Mouse (Mus musculus) ES-Bruce4 (cell line): ENCODE results near the gene Gm11168. TPM values are rescaled to one million over a fixed set of nuclear protein-coding genes. Genes with fewer than 3 reads are reported as not detected.
"Not testable (repeated sequence)": the region's sequence is repeated elsewhere in the genome, so short reads cannot be mapped to it uniquely, and the experiment has no call there.

Experiments used
- H3K27ac ChIP-seq: 2 replicates; pipeline ENCODE4 v1.5.1; 2012; ENCODE audit warnings: low read length, inconsistent platforms; ENCODE audit not compliant: insufficient read depth
- H3K27me3 ChIP-seq: 2 replicates; pipeline ENCODE4 v1.6.1; 2012; ENCODE audit warnings: mild to moderate bottlenecking, low read length, inconsistent platforms; ENCODE audit not compliant: control insufficient read depth, poor library complexity, insufficient read depth, severe bottlenecking
- H3K36me3 ChIP-seq: 2 replicates; pipeline ENCODE4 v1.6.1; 2012; ENCODE audit warnings: inconsistent platforms, mild to moderate bottlenecking, low read length, moderate library complexity; ENCODE audit not compliant: control insufficient read depth, poor library complexity, insufficient read depth, severe bottlenecking
- H3K4me1 ChIP-seq: one replicate; pipeline ENCODE4 v1.8.1; 2011; ENCODE audit warnings: low read length; ENCODE audit not compliant: control insufficient read depth, insufficient read depth
- H3K4me3 ChIP-seq: 2 replicates; pipeline ENCODE4 v1.5.1; 2011; ENCODE audit warnings: low read depth, mild to moderate bottlenecking, low read length
- H3K9ac ChIP-seq: 2 replicates; pipeline ENCODE4 v1.6.1; 2012; ENCODE audit warnings: low read depth, mild to moderate bottlenecking, inconsistent platforms; ENCODE audit not compliant: poor library complexity, severe bottlenecking
- H3K9me3 ChIP-seq: replicated peaks from 2 replicates; pipeline ENCODE4 v1.6.1; 2012; ENCODE audit warnings: mild to moderate bottlenecking, low read length, inconsistent platforms; ENCODE audit not compliant: control insufficient read depth, poor library complexity, insufficient read depth, severe bottlenecking
- EP300 ChIP-seq: IDR thresholded peaks from 2 replicates; pipeline ENCODE4 v1.6.1; 2011; ENCODE audit warnings: low read depth, low read length; ENCODE audit not compliant: insufficient read depth
- polyA plus RNA-seq: library from polyadenylated mRNA; stranded (reverse); fragments of >200 nt; gene quantifications from 2 replicates; pipeline ENCODE4 v1.2.4, GENCODE M21; 2011; ENCODE audit warnings: low read depth; ENCODE audit not compliant: missing spikeins, insufficient read depth, insufficient read length

The Gm11168 gene
- 7.8 and 8.3 TPM in 2 replicates for polyA plus RNA-seq

DNA sequence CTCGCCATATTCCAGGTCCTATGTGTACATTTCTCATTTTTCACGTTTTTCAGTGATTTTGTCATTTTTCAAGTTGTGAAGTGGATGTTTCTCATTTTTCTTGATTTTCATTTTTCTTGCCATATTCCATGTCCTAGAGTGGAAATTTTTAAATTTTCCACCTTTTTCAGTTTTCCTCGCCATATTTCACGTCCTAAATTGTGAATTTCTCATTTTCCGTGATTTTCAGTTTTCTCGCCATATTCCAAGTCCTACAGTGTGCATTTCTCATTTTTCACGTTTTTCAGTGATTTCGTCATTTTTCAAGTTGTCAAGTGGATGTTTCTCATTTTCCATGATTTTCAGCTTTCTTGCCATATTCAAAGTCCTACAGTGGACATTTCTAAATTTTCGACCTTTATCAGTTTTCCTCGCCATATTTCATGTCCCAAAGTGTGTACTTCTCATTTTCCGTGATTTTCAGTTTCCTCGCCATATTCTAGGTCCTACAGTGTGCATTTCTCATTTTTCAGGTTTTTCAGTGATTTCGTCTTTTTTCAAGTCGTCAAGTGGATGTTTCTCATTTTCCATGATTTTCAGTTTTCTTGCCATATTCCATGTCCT lies at the start of gene Gm11168:
Gene Gm11168, plus strand, starts transcription at position 553 of the 603 bp plus-strand sequence.
- H3K27ac ChIP-seq, H3K9ac ChIP-seq, H3K27me3 ChIP-seq, H3K4me3 ChIP-seq, H3K36me3 ChIP-seq, H3K4me1 ChIP-seq: not testable (repeated sequence)
- H3K9me3 ChIP-seq: peaks cover 12% of the 10 kb centered on the region

- not testable (repeated sequence) for H3K4me1 ChIP-seq, H3K4me3 ChIP-seq, H3K27ac ChIP-seq, H3K27me3 ChIP-seq, H3K9ac ChIP-seq, H3K36me3 ChIP-seq, H3K9me3 ChIP-seq
These were observed 2.6 kb upstream of the Gm11168 start, which contains the start of gene Gm10722 for GRCm38 (mm10) chr9:3000445-3000972. Gene Gm10722, plus strand, starts transcription at chr9:3000922.

- not testable (repeated sequence) for H3K9ac ChIP-seq, H3K36me3 ChIP-seq, H3K27me3 ChIP-seq, H3K4me3 ChIP-seq, H3K9me3 ChIP-seq, H3K4me1 ChIP-seq, H3K27ac ChIP-seq
These were observed 2.1 kb upstream of the Gm11168 start for GRCm38 (mm10) chr9:3001006-3001405.

GRCm38 (mm10) chr9:3001948-3002659 lies 1.0 kb upstream of the Gm11168 start:
- 0 out of 2 replicates have a peak, but pooled peaks have one; percentile 18 for TF ChIP-seq EP300
- not testable (repeated sequence) for H3K9me3 ChIP-seq, H3K36me3 ChIP-seq

DNA sequence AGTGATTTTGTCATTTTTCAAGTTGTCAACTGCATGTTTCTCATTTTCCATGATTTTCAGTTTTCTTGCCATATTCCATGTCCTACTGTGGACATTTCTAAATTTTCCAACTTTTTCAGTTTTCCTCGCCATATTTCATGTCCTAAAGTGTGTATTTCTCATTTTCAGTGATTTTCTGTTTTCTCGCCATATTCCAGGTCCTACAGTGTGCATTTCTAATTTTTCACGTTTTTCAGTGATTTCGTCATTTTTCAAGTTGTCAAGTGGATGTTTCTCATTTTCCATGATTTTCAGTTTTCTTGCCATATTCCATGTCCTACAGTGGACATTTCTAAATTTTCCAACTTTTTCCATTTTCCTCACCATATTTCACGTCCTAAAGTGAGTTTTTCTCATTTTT lies 3.0 kb downstream of the Gm11168 start:
- H3K36me3 ChIP-seq, H3K9ac ChIP-seq, H3K27ac ChIP-seq, H3K27me3 ChIP-seq, H3K4me1 ChIP-seq, H3K4me3 ChIP-seq: not testable (repeated sequence)
- peaks cover 15% of the 10 kb centered on the region for H3K9me3 ChIP-seq

More at GRCm38 (mm10) chr9:3001948-3002659, 1.0 kb upstream of the Gm11168 start:
- not testable (repeated sequence) for H3K4me1 ChIP-seq, H3K27me3 ChIP-seq, H3K4me3 ChIP-seq, H3K9ac ChIP-seq, H3K27ac ChIP-seq

- not testable (repeated sequence) for H3K9ac ChIP-seq, H3K27ac ChIP-seq, H3K4me1 ChIP-seq, H3K4me3 ChIP-seq, H3K36me3 ChIP-seq, H3K27me3 ChIP-seq
- H3K9me3 ChIP-seq: peaks cover 15% of the 10 kb centered on the region
These were observed 3.5 kb downstream of the Gm11168 start for GRCm38 (mm10) chr9:3006636-3007035.

DNA sequence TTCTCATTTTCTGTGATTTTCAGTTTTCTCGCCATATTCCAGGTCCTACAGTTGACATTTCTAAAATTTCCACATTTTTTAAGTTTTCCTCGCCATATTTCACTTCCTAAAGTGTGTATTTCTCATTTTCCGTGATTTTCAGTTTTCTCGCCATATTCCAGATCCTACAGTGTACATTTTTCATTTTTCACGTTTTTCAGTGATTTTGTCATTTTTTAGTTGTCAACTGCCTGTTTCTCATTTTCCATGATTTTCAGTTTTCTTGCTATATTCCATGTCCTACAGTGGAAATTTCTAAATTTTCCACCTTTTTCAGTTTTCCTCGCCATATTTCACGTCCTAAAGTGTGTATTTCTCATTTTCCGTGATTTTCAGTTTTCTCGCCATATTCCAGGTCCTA lies 4.1 kb downstream of the Gm11168 start:
- H3K9me3 ChIP-seq: peaks cover 12% of the 10 kb centered on the region
- H3K4me1 ChIP-seq, H3K27me3 ChIP-seq, H3K36me3 ChIP-seq, H3K9ac ChIP-seq, H3K27ac ChIP-seq, H3K4me3 ChIP-seq: not testable (repeated sequence)

DNA sequence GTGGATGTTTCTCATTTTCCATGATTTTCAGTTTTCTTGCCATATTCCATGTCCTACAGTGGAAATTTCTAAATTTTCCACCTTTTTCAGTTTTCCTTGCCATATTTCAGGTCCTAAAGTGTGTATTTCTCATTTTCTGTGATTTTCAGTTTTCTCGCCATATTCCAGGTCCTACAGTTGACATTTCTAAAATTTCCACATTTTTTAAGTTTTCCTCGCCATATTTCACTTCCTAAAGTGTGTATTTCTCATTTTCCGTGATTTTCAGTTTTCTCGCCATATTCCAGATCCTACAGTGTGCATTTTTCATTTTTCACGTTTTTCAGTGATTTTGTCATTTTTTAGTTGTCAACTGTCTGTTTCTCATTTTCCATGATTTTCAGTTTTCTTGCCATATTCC lies 6.2 kb downstream of the Gm11168 start:
- not testable (repeated sequence) for H3K4me3 ChIP-seq, H3K36me3 ChIP-seq, H3K27me3 ChIP-seq, H3K4me1 ChIP-seq, H3K27ac ChIP-seq, H3K9me3 ChIP-seq, H3K9ac ChIP-seq

DNA sequence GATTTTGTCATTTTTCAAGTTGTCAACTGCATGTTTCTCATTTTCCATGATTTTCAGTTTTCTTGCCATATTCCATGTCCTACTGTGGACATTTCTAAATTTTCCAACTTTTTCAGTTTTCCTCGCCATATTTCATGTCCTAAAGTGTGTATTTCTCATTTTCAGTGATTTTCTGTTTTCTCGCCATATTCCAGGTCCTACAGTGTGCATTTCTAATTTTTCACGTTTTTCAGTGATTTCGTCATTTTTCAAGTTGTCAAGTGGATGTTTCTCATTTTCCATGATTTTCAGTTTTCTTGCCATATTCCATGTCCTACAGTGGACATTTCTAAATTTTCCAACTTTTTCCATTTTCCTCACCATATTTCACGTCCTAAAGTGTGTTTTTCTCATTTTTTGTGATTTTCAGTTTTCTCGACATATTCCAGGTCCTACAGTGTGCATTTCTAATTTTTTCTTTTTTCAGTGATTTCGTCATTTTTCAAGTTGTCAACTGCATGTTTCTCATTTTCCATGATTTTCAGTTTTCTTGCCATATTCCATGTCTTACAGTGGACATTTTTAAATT lies 9.0 kb downstream of the Gm11168 start:
- not testable (repeated sequence) for H3K36me3 ChIP-seq, H3K27me3 ChIP-seq, H3K9me3 ChIP-seq, H3K4me3 ChIP-seq, H3K4me1 ChIP-seq, H3K9ac ChIP-seq, H3K27ac ChIP-seq
